Mouse (Mus musculus): ENCODE results near the gene Acap1. TPM values are rescaled to one million over a fixed set of nuclear protein-coding genes. Genes with fewer than 3 reads are reported as not detected.
A peak's percentile ranks its signal among the peaks of the same experiment; 100 is the strongest.

Acap1 gene
- total RNA-seq, 1 experiment from 2014 or later, result 81.7 TPM

- ATAC-seq (replicated peaks; ENCODE audit: low read depth, poor library complexity, severe bottlenecking), result peak; percentile 26
Measured at GRCm38 (mm10) chr11:69846738-69847688, 48.3 kb downstream of the Acap1 start.

GRCm38 (mm10) chr11:69846198-69846680, 49.1 kb downstream of the Acap1 start, which contains the start of gene Plscr3:
TSS of gene Plscr3 (plus strand) at chr11:69846376.
- peak; percentile 83 for ATAC-seq (replicated peaks; ENCODE audit: low read depth, poor library complexity, severe bottlenecking)

GRCm38 (mm10) chr11:69838714-69839104, 56.6 kb downstream of the Acap1 start:
- ATAC-seq (replicated peaks; ENCODE audit: low read depth, poor library complexity, severe bottlenecking), result no peak

GRCm38 (mm10) chr11:69837952-69838713, 57.2 kb downstream of the Acap1 start, which contains the start of gene Tmem256:
TSS of gene Tmem256 (plus strand) at chr11:69838514.
- peak; percentile 81 for ATAC-seq (replicated peaks; ENCODE audit: low read depth, poor library complexity, severe bottlenecking)

GRCm38 (mm10) chr11:69837604-69837951, 57.8 kb downstream of the Acap1 start, which contains the start of gene Nlgn2:
TSS of gene Nlgn2 (minus strand) at chr11:69837784.
- peak; percentile 6; the same call in 1 of the 2 replicates for ATAC-seq (replicated peaks; ENCODE audit: low read depth, poor library complexity, severe bottlenecking)

GRCm38 (mm10) chr11:69836703-69837576, 58.4 kb downstream of the Acap1 start:
- ATAC-seq (replicated peaks; ENCODE audit: low read depth, poor library complexity, severe bottlenecking), result no peak

- ATAC-seq (replicated peaks; ENCODE audit: low read depth, poor library complexity, severe bottlenecking), result no peak
Measured at GRCm38 (mm10) chr11:69835966-69836335, 59.4 kb downstream of the Acap1 start.

GRCm38 (mm10) chr11:69835326-69835965, 59.9 kb downstream of the Acap1 start:
- no peak for ATAC-seq (replicated peaks; ENCODE audit: low read depth, poor library complexity, severe bottlenecking)

GRCm38 (mm10) chr11:69834001-69834549, 61.3 kb downstream of the Acap1 start:
- peak; percentile 10; the same call in 1 of the 2 replicates for ATAC-seq (replicated peaks; ENCODE audit: low read depth, poor library complexity, severe bottlenecking)

- no peak for ATAC-seq (replicated peaks; ENCODE audit: low read depth, poor library complexity, severe bottlenecking)
Measured at GRCm38 (mm10) chr11:69833554-69833953, 61.8 kb downstream of the Acap1 start.

Other genes with a start within 250 kb of the Acap1 start
- 0.87 TPM in 1 of 2 replicates, not detected in the other for gene Sox15, start 240.2 kb downstream of the Acap1 start, total RNA-seq (2017)
- gene Mpdu1, start 232.9 kb downstream of the Acap1 start, total RNA-seq (2017), result 51.8 and 56.8 TPM in 2 replicates
- gene Cd68, start 229.4 kb downstream of the Acap1 start, total RNA-seq (2017), result 11.0 and 29.0 TPM in 2 replicates
- 895 and 933 TPM in 2 replicates for gene Eif4a1, start 223.1 kb downstream of the Acap1 start, total RNA-seq (2017)
- gene Senp3, start 213.5 kb downstream of the Acap1 start, total RNA-seq (2017), result 75.7 and 92.7 TPM in 2 replicates
- 7.7 and 11.1 TPM in 2 replicates for gene Tnfsf13, start 209.8 kb downstream of the Acap1 start, total RNA-seq (2017)
- not detected in 2 replicates for gene Tnfsf12, start 199.7 kb downstream of the Acap1 start, total RNA-seq (2017)
- gene Tnfsfm13, start 199.4 kb downstream of the Acap1 start, total RNA-seq (2017), result 2.1 and 3.0 TPM in 2 replicates
- 59.3 and 132 TPM in 2 replicates for gene Polr2a, start 136.9 kb downstream of the Acap1 start, total RNA-seq (2017)
- not detected in 2 replicates for gene Slc35g3, start 133.6 kb downstream of the Acap1 start, total RNA-seq (2017)
- gene Zbtb4, start 129.6 kb downstream of the Acap1 start, total RNA-seq (2017), result 2.2 and 2.6 TPM in 2 replicates
- 0.27 and 1.5 TPM in 2 replicates for gene Chrnb1, start 99.6 kb downstream of the Acap1 start, total RNA-seq (2017)
- gene Fgf11, start 93.7 kb downstream of the Acap1 start, total RNA-seq (2017), result 2.5 TPM in 1 of 2 replicates, not detected in the other
- not detected in 2 replicates for gene Tmem102, start 89.9 kb downstream of the Acap1 start, total RNA-seq (2017)
- gene Gm39566, start 80.2 kb downstream of the Acap1 start, total RNA-seq (2017), result not detected in 2 replicates
- gene Spem2, start 77.1 kb downstream of the Acap1 start, total RNA-seq (2017), result not detected in 2 replicates
- gene Spem1, start 73.4 kb downstream of the Acap1 start, total RNA-seq (2017), result not detected in 2 replicates
- 6.5 and 8.6 TPM in 2 replicates for gene Nlgn2, start 57.8 kb downstream of the Acap1 start, total RNA-seq (2017)
- gene Tmem256, start 57.0 kb downstream of the Acap1 start, total RNA-seq (2017), result 245 and 258 TPM in 2 replicates
- gene Plscr3, start 49.2 kb downstream of the Acap1 start, total RNA-seq (2017), result 24.6 and 31.0 TPM in 2 replicates
- not detected in 2 replicates for gene Tnk1, start 36.8 kb downstream of the Acap1 start, total RNA-seq (2017)
- not detected in 2 replicates for gene Tmem95, start 17.5 kb downstream of the Acap1 start, total RNA-seq (2017)
- gene Kctd11, start 14.1 kb downstream of the Acap1 start, total RNA-seq (2017), result 0.39 and 0.50 TPM in 2 replicates
- gene 2810408A11Rik, start 5.4 kb upstream of the Acap1 start, total RNA-seq (2017), result 5.5 and 5.9 TPM in 2 replicates
- gene Neurl4, start 5.5 kb upstream of the Acap1 start, total RNA-seq (2017), result 26.9 and 32.3 TPM in 2 replicates
- gene Gps2, start 18.3 kb upstream of the Acap1 start, total RNA-seq (2017), result 42.0 and 78.8 TPM in 2 replicates
- gene Eif5a, start 26.4 kb upstream of the Acap1 start, total RNA-seq (2017), result 854 and 864 TPM in 2 replicates
- gene Ybx2, start 40.3 kb upstream of the Acap1 start, total RNA-seq (2017), result not detected in 2 replicates
- gene Slc2a4, start 52.6 kb upstream of the Acap1 start, total RNA-seq (2017), result 0.78 TPM in 1 of 2 replicates, not detected in the other
- gene Cldn7, start 69.2 kb upstream of the Acap1 start, total RNA-seq (2017), result not detected in 2 replicates
- 22.1 and 47.1 TPM in 2 replicates for gene Ctdnep1, start 85.6 kb upstream of the Acap1 start, total RNA-seq (2017)
- 41.2 and 47.0 TPM in 2 replicates for gene Elp5, start 87.0 kb upstream of the Acap1 start, total RNA-seq (2017)
- 163 and 255 TPM in 2 replicates for gene Gabarap, start 95.6 kb upstream of the Acap1 start, total RNA-seq (2017)
- gene Phf23, start 100.2 kb upstream of the Acap1 start, total RNA-seq (2017), result 40.9 and 59.2 TPM in 2 replicates
- gene Dvl2, start 105.1 kb upstream of the Acap1 start, total RNA-seq (2017), result 12.6 and 13.1 TPM in 2 replicates
- 43.7 and 46.0 TPM in 2 replicates for gene Acadvl, start 119.9 kb upstream of the Acap1 start, total RNA-seq (2017)
- gene Dlg4, start 121.4 kb upstream of the Acap1 start, total RNA-seq (2017), result 3.0 and 5.2 TPM in 2 replicates
- gene Asgr1, start 158.5 kb upstream of the Acap1 start, total RNA-seq (2017), result 0.82 TPM in 1 of 2 replicates, not detected in the other
- not detected in 2 replicates for gene Asgr2, start 197.1 kb upstream of the Acap1 start, total RNA-seq (2017)
- 1.1 and 1.5 TPM in 2 replicates for gene Mgl2, start 234.8 kb upstream of the Acap1 start, total RNA-seq (2017)